13 mouse cellular contexts compared by ENCODE assay signal in genomic region chr4:64129290-64129689, GRCm38 (mm10).
A peak's percentile ranks its signal among the peaks of the same experiment; 100 is the strongest.
DNase-seq lines count a peak whose midpoint lies in the region; ATAC-seq and TF ChIP-seq lines count a peak whose summit lies in the region.
"Had no signal": no experiment of that assay in that cellular context is flagged by ENCODE, and none has a peak within 500 bp of the region (broad histone marks: within the 10 kb centered on the region; RNA-seq: fewer than 3 reads in every experiment).

No protein-coding gene starts in this region.

- no peak for TF ChIP-seq POLR2A in limb, embryonic 14.5 days (IDR thresholded peaks at IDR 0.05; ENCODE audit: borderline replicate concordance, extremely low read depth, insufficient read depth, insufficient read length)

- H3K4me3 ChIP-seq in heart, embryonic 12.5 days = no peak overlapping the region
- H3K4me3 ChIP-seq in limb, embryonic 14.5 days (replicated peaks; ENCODE audit: low read length) = no peak overlapping the region
- H3K4me3 ChIP-seq: heart, embryonic 13.5 days; hindbrain, embryonic 15.5 days; liver, embryonic 12.5 days had no signal

- no peaks in the 10 kb centered on the region for H3K4me1 ChIP-seq in heart, embryonic 12.5 days (replicated peaks)
- no peaks in the 10 kb centered on the region for H3K4me1 ChIP-seq in limb, embryonic 14.5 days (ENCODE audit: control insufficient read depth, insufficient read depth, low read length)
- H3K4me1 ChIP-seq: heart, embryonic 13.5 days; hindbrain, embryonic 15.5 days; liver, embryonic 12.5 days had no signal

- no peaks in the 10 kb centered on the region for H3K27me3 ChIP-seq in heart, embryonic 12.5 days (replicated peaks)
- no peaks in the 10 kb centered on the region for H3K27me3 ChIP-seq in limb, embryonic 14.5 days (ENCODE audit: control insufficient read depth, insufficient read depth, low read length)
- H3K27me3 ChIP-seq: heart, embryonic 13.5 days; hindbrain, embryonic 15.5 days; liver, embryonic 12.5 days had no signal

- no peak overlapping the region for H3K4me2 ChIP-seq in heart, embryonic 12.5 days
- H3K4me2 ChIP-seq in limb, embryonic 14.5 days (replicated peaks; ENCODE audit: low read depth, low read length, severe bottlenecking) = no peak overlapping the region
- H3K4me2 ChIP-seq: heart, embryonic 13.5 days; hindbrain, embryonic 15.5 days; liver, embryonic 12.5 days had no signal

- no peak overlapping the region for H3K9ac ChIP-seq in heart, embryonic 12.5 days
- no peak overlapping the region for H3K9ac ChIP-seq in limb, embryonic 14.5 days (ENCODE audit: low read depth, low read length, severe bottlenecking)
- H3K9ac ChIP-seq: heart, embryonic 13.5 days; hindbrain, embryonic 15.5 days; liver, embryonic 12.5 days had no signal

- no peaks in the 10 kb centered on the region for H3K36me3 ChIP-seq in heart, embryonic 12.5 days
- no peaks in the 10 kb centered on the region for H3K36me3 ChIP-seq in limb, embryonic 14.5 days (ENCODE audit: control insufficient read depth, insufficient read depth, low read length)
- H3K36me3 ChIP-seq: heart, embryonic 13.5 days; hindbrain, embryonic 15.5 days; liver, embryonic 12.5 days had no signal

- no peak for ATAC-seq in heart, embryonic 12.5 days (ENCODE audit: insufficient number of reproducible peaks, low FRiP score)
- peak; percentile 65; the same call in 1 of the 2 replicates for ATAC-seq in limb, embryonic 14.5 days (ENCODE audit: low FRiP score, low read depth)
- ATAC-seq: liver, embryonic 12.5 days had no signal

- intact Hi-C loops in gastrocnemius, postnatal 14 days (cut with DNase I; ENCODE audit: low total_unique reads) = no loop called here

- WGBS in heart, embryonic 12.5 days = 67% methylated on average over 1 of the region's 1 CpGs
- 24% methylated on average over 1 of the region's 1 CpGs for WGBS in limb, embryonic 14.5 days

- H3K27ac ChIP-seq in heart, embryonic 12.5 days (ENCODE audit: poor library complexity, severe bottlenecking) = no peak overlapping the region
- no peak overlapping the region for H3K27ac ChIP-seq in limb, embryonic 14.5 days (replicated peaks; ENCODE audit: low read depth, low read length)
- H3K27ac ChIP-seq: heart, embryonic 13.5 days; hindbrain, embryonic 15.5 days; liver, embryonic 12.5 days had no signal

- no peaks in the 10 kb centered on the region for H3K9me3 ChIP-seq in heart, embryonic 12.5 days (replicated peaks)
- H3K9me3 ChIP-seq in limb, embryonic 14.5 days (ENCODE audit: control insufficient read depth, low read length) = no peaks in the 10 kb centered on the region
- H3K9me3 ChIP-seq: heart, embryonic 13.5 days; hindbrain, embryonic 15.5 days; liver, embryonic 12.5 days had no signal

- DNase-seq in heart, adult 18-20 months = peak; percentile 70 to 72
- DNase-seq in urinary bladder, postnatal 14 days (ENCODE audit: low spot score) = peak; percentile 8
- DNase-seq in urinary bladder, adult 18-20 months (ENCODE audit: low spot score in 2 of 2) = no peak
- DNase-seq in limb, embryonic 14.5 days (ENCODE audit: low spot score) = peak; percentile 72
- no peak for DNase-seq in right cerebral cortex, postnatal 36 days (ENCODE audit: low spot score in 2 of 2)
- no peak for DNase-seq in ovary, postnatal 10 days (ENCODE audit: low spot score)
- no peak for DNase-seq in gastrocnemius, postnatal 14 days
- DNase-seq: adrenal gland, postnatal 14 days; cerebellum, postnatal 25 days had no signal

Comparison
In these comparisons a context has a peak if more than half of its experiments do, and no peak if none do; other contexts are left out.
1. DNase-seq: peak in heart, adult 18-20 months (2 of 2), urinary bladder, postnatal 14 days (single experiment) and limb, embryonic 14.5 days (single experiment); none in urinary bladder, adult 18-20 months (0 of 2), right cerebral cortex, postnatal 36 days (0 of 2), ovary, postnatal 10 days (single experiment) and gastrocnemius, postnatal 14 days (single experiment).